Mouse (Mus musculus) limb, embryonic 14.5 days (tissue): ENCODE data around the gene Sec24a. TPM values are rescaled to one million over a fixed set of nuclear protein-coding genes. Genes with fewer than 3 reads are reported as not detected.
"Not testable (repeated sequence)": the region's sequence is repeated elsewhere in the genome, so short reads cannot be mapped to it uniquely, and the experiment has no call there.

Experiments
- ATAC-seq: fragments of 200-750 bp; cut with Nextera tagmentation; 2 replicates; pipeline ENCODE4 v1.8.0; 2017; ENCODE audit warnings: low read depth, moderate number of reproducible peaks, moderate TSS enrichment; ENCODE audit not compliant: low FRiP score
- DNase-seq: peaks from one replicate; pipeline ENCODE4 v3.0.0-alpha.2; 2015; ENCODE audit warnings: low spot score
- H3K27ac ChIP-seq: fragments of 300-500 bp; sonication (generic); replicated peaks from 2 replicates; pipeline ENCODE4 v1.5.1; 2014; ENCODE audit warnings: low read depth, mild to moderate bottlenecking, low read length, moderate library complexity, mixed read lengths
- H3K27me3 ChIP-seq: fragments of 300-500 bp; sonication (generic); 2 replicates; pipeline ENCODE4 v1.6.1; 2014; ENCODE audit warnings: low read length, mixed read lengths; ENCODE audit not compliant: control insufficient read depth, insufficient read depth
- H3K36me3 ChIP-seq: fragments of 300-500 bp; sonication (generic); 2 replicates; pipeline ENCODE4 v1.6.1; 2014; ENCODE audit warnings: mild to moderate bottlenecking, low read length, moderate library complexity, mixed read lengths; ENCODE audit not compliant: control insufficient read depth, insufficient read depth
- H3K4me1 ChIP-seq: fragments of 300-500 bp; sonication (generic); 2 replicates; pipeline ENCODE4 v1.6.1; 2014; ENCODE audit warnings: antibody characterized with exemption, low read length, mixed read lengths; ENCODE audit not compliant: control insufficient read depth, insufficient read depth
- H3K4me2 ChIP-seq: fragments of 300-500 bp; sonication (generic); replicated peaks from 2 replicates; pipeline ENCODE4 v1.6.1; 2014; ENCODE audit warnings: low read depth, mild to moderate bottlenecking, low read length, moderate library complexity; ENCODE audit not compliant: severe bottlenecking
- H3K4me3 ChIP-seq: fragments of 300-500 bp; sonication (generic); replicated peaks from 2 replicates; pipeline ENCODE4 v1.5.1; 2014; ENCODE audit warnings: low read length
- H3K9ac ChIP-seq: fragments of 300-500 bp; sonication (generic); 2 replicates; pipeline ENCODE4 v1.6.1; 2014; ENCODE audit warnings: mild to moderate bottlenecking, low read depth, low read length, moderate library complexity; ENCODE audit not compliant: severe bottlenecking
- H3K9me3 ChIP-seq: fragments of 300-500 bp; sonication (generic); 2 replicates; pipeline ENCODE4 v1.6.1; 2016; ENCODE audit warnings: low read length; ENCODE audit not compliant: control insufficient read depth
- POLR2A ChIP-seq: fragments of 200-500 bp; IDR thresholded peaks from 2 replicates; pipeline ENCODE4 v1.8.0; 2012; ENCODE audit warnings: inconsistent platforms, mild to moderate bottlenecking, moderate library complexity, borderline replicate concordance; ENCODE audit not compliant: insufficient read depth, insufficient read length; ENCODE audit errors: extremely low read depth
- WGBS: fragments of 180-500 bp; shearing (Covaris S2); extraction: QIAGEN DNeasy Blood & Tissue Kit; methylation state at CpG from one replicate; pipeline ENCODE4 v1.1.7; 2014; 5-methylcytosine and 5-hydroxymethylcytosine counted together
- polyA plus RNA-seq, 2 experiments: library from polyadenylated mRNA; depleted of rRNA in 1 of 2; stranded (reverse) in 1 of 2; unstranded in 1 of 2; fragments of >200 nt; fragmentation: Nextera tagmentation in 1 of 2; extraction: Ambion mirVana in 1 of 2; gene quantifications; 2 replicates each; pipeline versions ENCODE4 v1.2.1 to v1.2.3; 2012 to 2014

The Sec24a gene
- polyA plus RNA-seq, 2 experiments, result 15.2 to 18.0 TPM

- ATAC-seq, result no peak
- no peak for TF ChIP-seq POLR2A
- 60% methylated on average over 2 of the region's 2 CpGs for WGBS
- no peak overlapping the region for H3K4me3 ChIP-seq
- H3K36me3 ChIP-seq, result no peaks in the 10 kb centered on the region
- no peaks in the 10 kb centered on the region for H3K9me3 ChIP-seq
- H3K4me1 ChIP-seq, result no peaks in the 10 kb centered on the region
- H3K9ac ChIP-seq, result no peak overlapping the region
- no peak overlapping the region for H3K4me2 ChIP-seq
- no peak for DNase-seq
- H3K27me3 ChIP-seq, result no peaks in the 10 kb centered on the region
- H3K27ac ChIP-seq, result no peak overlapping the region
These were observed 92.1 kb downstream of the Sec24a start for GRCm38 (mm10) chr11:51671376-51671775.

GRCm38 (mm10) chr11:51670846-51671245, 92.6 kb downstream of the Sec24a start:
- ATAC-seq (no peak), DNase-seq (no peak)
- Histone ChIP-seq H3K27ac (no peak overlapping the region), H3K4me3 (no peak overlapping the region), H3K4me2 (no peak overlapping the region), H3K4me1 (no peaks in the 10 kb centered on the region), H3K9me3 (no peaks in the 10 kb centered on the region), H3K36me3 (no peaks in the 10 kb centered on the region), H3K27me3 (no peaks in the 10 kb centered on the region), H3K9ac (no peak overlapping the region)
- no peak for TF ChIP-seq POLR2A
- WGBS, result 90% methylated on average over 7 of the region's 7 CpGs

- not testable (repeated sequence) for H3K9me3 ChIP-seq, H3K4me3 ChIP-seq, DNase-seq, H3K4me1 ChIP-seq, H3K27me3 ChIP-seq, H3K36me3 ChIP-seq, H3K4me2 ChIP-seq, H3K27ac ChIP-seq, H3K9ac ChIP-seq, ATAC-seq
- WGBS, result 96% methylated on average over 7 of the region's 7 CpGs
These were observed 98.7 kb downstream of the Sec24a start for GRCm38 (mm10) chr11:51664747-51665146.

GRCm38 (mm10) chr11:51662632-51663031, 100.8 kb downstream of the Sec24a start:
- Histone ChIP-seq H3K9ac (no peak overlapping the region), H3K27me3 (no peaks in the 10 kb centered on the region), H3K9me3 (no peaks in the 10 kb centered on the region), H3K4me1 (peaks cover 12% of the 10 kb centered on the region), H3K27ac (no peak overlapping the region), H3K4me3 (no peak overlapping the region), H3K4me2 (no peak overlapping the region), H3K36me3 (no peaks in the 10 kb centered on the region)
- no peak for DNase-seq
- no peak for TF ChIP-seq POLR2A
- WGBS, result 80% methylated on average over 7 of the region's 7 CpGs
- ATAC-seq, result no peak

GRCm38 (mm10) chr11:51661867-51662365, 101.5 kb downstream of the Sec24a start:
- DNase-seq, result no peak
- no peaks in the 10 kb centered on the region for H3K27me3 ChIP-seq
- H3K36me3 ChIP-seq, result no peaks in the 10 kb centered on the region
- H3K9me3 ChIP-seq, result no peaks in the 10 kb centered on the region
- no peak overlapping the region for H3K4me3 ChIP-seq
- H3K4me2 ChIP-seq, result no peak overlapping the region
- 81% methylated on average over 16 of the region's 16 CpGs for WGBS
- TF ChIP-seq POLR2A, result no peak
- no peak overlapping the region for H3K9ac ChIP-seq
- H3K27ac ChIP-seq, result no peak overlapping the region
- peaks cover 16% of the 10 kb centered on the region for H3K4me1 ChIP-seq
- ATAC-seq, result peak; percentile 61; the same call in 1 of the 2 replicates

GRCm38 (mm10) chr11:51658705-51659104, 104.7 kb downstream of the Sec24a start:
- Histone ChIP-seq H3K4me3 (no peak overlapping the region), H3K4me2 (peak overlapping the region; percentile 16), H3K9ac (no peak overlapping the region), H3K27ac (0 out of 2 replicates have a peak overlapping the region, but pooled peaks have one; percentile 53), H3K9me3 (no peaks in the 10 kb centered on the region), H3K36me3 (no peaks in the 10 kb centered on the region), H3K27me3 (no peaks in the 10 kb centered on the region), H3K4me1 (peaks cover 19% of the 10 kb centered on the region)
- WGBS, result 15% methylated on average over 6 of the region's 6 CpGs
- TF ChIP-seq POLR2A, result no peak
- peak; percentile 81; the same call in 1 of the 2 replicates for ATAC-seq
- peak; percentile 84 for DNase-seq
